Mouse (Mus musculus): Measurements from ENCODE around the gene Cemip2. TPM values are rescaled to one million over a fixed set of nuclear protein-coding genes. Genes with fewer than 3 reads are reported as not detected.

Gene Cemip2
- polyA plus RNA-seq, 1 experiment: 0.12 TPM

- Histone ChIP-seq H3K4me1 (peaks cover 30% of the 10 kb centered on the region), H3K36me3 (replicated peaks; ENCODE audit: low read length) (no peaks in the 10 kb centered on the region), H3K27me3 (replicated peaks) (peaks cover 41% of the 10 kb centered on the region), H3K4me3 (replicated peaks) (no peak overlapping the region), H3K9me3 (no peaks in the 10 kb centered on the region)
- TF ChIP-seq GATA1 (IDR thresholded peaks at IDR 0.05; ENCODE audit: borderline replicate concordance, low read length) (no peak), FLI1 (IDR thresholded peaks at IDR 0.05; ENCODE audit: low read length) (no peak)
Observed at GRCm38 (mm10) chr19:21898015-21898939, 120.1 kb downstream of the Cemip2 start.

Other genes with a start within 250 kb of the Cemip2 start
- gene 1110059E24Rik, start 125.4 kb upstream of the Cemip2 start, polyA plus RNA-seq (2012; ENCODE audit: insufficient read depth, low replicate concordance): 5.4 TPM in 1 of 2 replicates, not detected in the other
- 2.5 and 10.1 TPM in 2 replicates for gene Abhd17b, start 125.2 kb upstream of the Cemip2 start, polyA plus RNA-seq (2012; ENCODE audit: insufficient read depth, low replicate concordance)